Mouse (Mus musculus) liver, adult 2 months (tissue): Measurements from ENCODE around the gene Micu1. TPM values are rescaled to one million over a fixed set of nuclear protein-coding genes. Genes with fewer than 3 reads are reported as not detected.

Experiments
- DNase-seq: peaks from one replicate; pipeline ENCODE4 v3.0.0-alpha.2; 2011; ENCODE audit warnings: low read depth, low spot score; ENCODE audit errors: extremely low read depth
- H3K27ac ChIP-seq: fragments of 200-500 bp; replicated peaks from 2 replicates; pipeline ENCODE4 v1.5.1; 2012; ENCODE audit warnings: low read depth, mild to moderate bottlenecking, control low read depth, inconsistent platforms, low read length; ENCODE audit not compliant: insufficient read depth
- H3K27me3 ChIP-seq: fragments of 200-500 bp; 2 replicates; pipeline ENCODE4 v1.6.1; 2012; ENCODE audit warnings: mild to moderate bottlenecking, moderate library complexity, low read length, inconsistent platforms; ENCODE audit not compliant: control insufficient read depth, insufficient read depth
- H3K36me3 ChIP-seq: fragments of 200-500 bp; 2 replicates; pipeline ENCODE4 v1.6.1; 2012; ENCODE audit warnings: low read length, inconsistent platforms; ENCODE audit not compliant: control insufficient read depth, insufficient read depth
- H3K4me1 ChIP-seq: fragments of 200-500 bp; 2 replicates; pipeline ENCODE4 v1.6.1; 2011; ENCODE audit warnings: low read length; ENCODE audit not compliant: control insufficient read depth, insufficient read depth
- H3K4me3 ChIP-seq: fragments of 200-500 bp; 2 replicates; pipeline ENCODE4 v1.5.1; 2011; ENCODE audit warnings: low read depth, mild to moderate bottlenecking, control low read depth, low read length, moderate library complexity; ENCODE audit not compliant: insufficient read depth
- H3K79me2 ChIP-seq: fragments of 200-500 bp; 2 replicates; pipeline ENCODE4 v1.6.1; 2012; ENCODE audit warnings: inconsistent platforms, mild to moderate bottlenecking, low read length, moderate library complexity; ENCODE audit not compliant: control insufficient read depth, insufficient read depth
- H3K9ac ChIP-seq: fragments of 200-500 bp; 2 replicates; pipeline ENCODE4 v1.6.1; 2012; ENCODE audit warnings: low read depth, mild to moderate bottlenecking, control low read depth, inconsistent platforms, low read length
- CTCF ChIP-seq: fragments of 200-500 bp; IDR thresholded peaks from 2 replicates; pipeline ENCODE4 v1.5.1; 2011; ENCODE audit warnings: low read depth, low read length, control low read depth
- POLR2A ChIP-seq: fragments of 200-500 bp; IDR thresholded peaks from 2 replicates; pipeline ENCODE4 v1.6.1; 2011; ENCODE audit warnings: low read length, control low read depth; ENCODE audit not compliant: insufficient read depth; ENCODE audit errors: extremely low read depth
- WGBS: fragments of 180-500 bp; shearing (Covaris S2); methylation state at CpG from one replicate; pipeline ENCODE4 v1.1.7; 2018; 5-methylcytosine and 5-hydroxymethylcytosine counted together
- polyA plus RNA-seq: library from polyadenylated mRNA; depleted of rRNA; stranded (reverse); fragments of >200 nt; gene quantifications from 2 replicates; pipeline ENCODE4 v1.2.3, GENCODE M21; 2012
- total RNA-seq: library from RNA; depleted of rRNA; stranded (reverse); fragments of >200 nt; gene quantifications from 2 replicates; pipeline ENCODE4 v1.2.3, GENCODE M21; 2014

The Micu1 gene
- total and polyA plus RNA-seq, 2 experiments = 24.1 to 24.4 TPM

DNA sequence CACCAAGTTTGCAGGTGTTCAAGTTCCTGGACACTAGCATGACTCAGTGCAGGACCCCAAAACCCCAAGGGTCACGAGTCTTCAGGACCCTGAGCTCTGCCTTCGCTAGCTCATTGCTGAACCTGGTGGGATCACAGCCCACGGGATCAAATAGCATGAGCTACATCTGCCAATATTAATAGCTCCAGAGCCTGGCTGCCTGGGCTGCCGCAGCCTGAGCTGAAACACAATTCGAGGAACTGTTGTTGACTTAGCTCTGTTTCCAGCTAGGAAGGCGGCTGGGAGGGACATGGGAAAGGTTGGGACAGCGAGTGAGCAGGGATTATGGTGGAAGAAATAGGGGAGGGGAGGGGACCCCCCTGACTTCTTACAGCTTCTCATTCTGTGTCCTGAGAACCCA is 200.9 kb downstream of the Micu1 start:
- Histone ChIP-seq H3K27me3 (no peaks in the 10 kb centered on the region), H3K36me3 (no peaks in the 10 kb centered on the region), H3K4me1 (peaks cover 14% of the 10 kb centered on the region; the same call in 1 of the 2 replicates), H3K4me3 (no peak overlapping the region), H3K79me2 (no peaks in the 10 kb centered on the region), H3K9ac (no peak overlapping the region), H3K27ac (no peak overlapping the region)
- TF ChIP-seq POLR2A = no peak
- no peak for TF ChIP-seq CTCF
- WGBS = 66% methylated on average over 7 of the region's 7 CpGs
- DNase-seq = no peak

DNA sequence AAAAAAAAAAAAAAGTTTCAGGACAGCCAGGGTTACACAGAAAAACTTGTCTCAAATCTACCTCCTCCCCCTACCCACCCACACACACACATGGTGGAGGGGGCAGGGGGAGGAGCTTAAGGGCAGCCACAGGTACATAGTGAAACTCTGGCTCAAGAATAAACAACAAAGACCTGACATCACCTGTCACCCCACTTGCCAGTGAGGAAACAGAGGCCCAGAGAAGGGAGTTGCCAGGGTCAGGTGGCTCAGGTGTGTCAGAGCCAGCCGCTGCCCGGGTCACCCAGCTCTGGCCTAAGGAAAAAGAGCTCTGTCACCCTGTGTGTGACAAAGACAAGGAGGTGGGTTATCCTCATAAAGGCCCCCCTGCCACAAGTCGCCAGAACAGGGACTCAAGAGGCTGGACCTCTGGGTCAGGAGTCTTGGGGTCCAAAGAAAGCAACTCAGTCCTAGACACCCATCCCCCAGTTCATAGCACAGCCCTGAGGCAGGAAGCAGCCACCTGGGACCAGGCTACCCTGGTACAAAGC is 204.9 kb downstream of the Micu1 start:
- no peak overlapping the region for H3K4me3 ChIP-seq
- no peaks in the 10 kb centered on the region for H3K36me3 ChIP-seq
- no peak overlapping the region for H3K27ac ChIP-seq
- H3K4me1 ChIP-seq = peaks cover 2% of the 10 kb centered on the region; the same call in 1 of the 2 replicates
- 76% methylated on average over 3 of the region's 3 CpGs for WGBS
- no peaks in the 10 kb centered on the region for H3K27me3 ChIP-seq
- no peaks in the 10 kb centered on the region for H3K79me2 ChIP-seq
- no peak for DNase-seq
- TF ChIP-seq CTCF (no peak), POLR2A (no peak)
- H3K9ac ChIP-seq = no peak overlapping the region

DNA sequence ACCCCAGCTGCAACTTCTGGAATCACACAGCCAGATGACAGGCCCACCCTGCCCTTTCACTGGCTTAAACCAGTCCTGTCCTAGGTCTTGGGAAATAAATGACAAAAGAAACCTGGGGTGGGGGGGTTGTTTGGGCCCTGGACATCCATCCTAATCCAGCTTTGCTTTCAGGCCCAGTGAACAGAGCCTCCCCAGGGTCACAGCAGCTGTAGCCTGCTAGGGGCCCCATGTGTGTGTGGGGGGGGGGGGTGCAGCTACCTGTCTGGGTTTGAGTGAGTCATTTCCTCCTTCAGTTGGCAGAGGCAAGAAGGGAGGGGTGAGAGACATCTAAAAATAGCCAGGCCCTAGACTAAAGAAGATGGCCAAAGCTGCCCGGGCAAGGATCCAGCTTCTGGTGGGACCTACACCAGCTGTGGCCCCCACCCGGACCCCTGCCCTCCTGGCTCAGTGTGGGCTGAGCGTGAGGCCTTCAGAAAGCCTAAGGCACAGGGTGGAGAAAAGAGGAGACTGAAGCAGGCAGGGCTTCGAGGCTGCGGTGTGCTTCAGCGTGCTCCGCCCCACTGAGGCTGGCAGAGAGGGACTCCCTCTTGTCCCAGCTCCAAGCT is 205.5 kb downstream of the Micu1 start:
- no peak overlapping the region for H3K27ac ChIP-seq

DNA sequence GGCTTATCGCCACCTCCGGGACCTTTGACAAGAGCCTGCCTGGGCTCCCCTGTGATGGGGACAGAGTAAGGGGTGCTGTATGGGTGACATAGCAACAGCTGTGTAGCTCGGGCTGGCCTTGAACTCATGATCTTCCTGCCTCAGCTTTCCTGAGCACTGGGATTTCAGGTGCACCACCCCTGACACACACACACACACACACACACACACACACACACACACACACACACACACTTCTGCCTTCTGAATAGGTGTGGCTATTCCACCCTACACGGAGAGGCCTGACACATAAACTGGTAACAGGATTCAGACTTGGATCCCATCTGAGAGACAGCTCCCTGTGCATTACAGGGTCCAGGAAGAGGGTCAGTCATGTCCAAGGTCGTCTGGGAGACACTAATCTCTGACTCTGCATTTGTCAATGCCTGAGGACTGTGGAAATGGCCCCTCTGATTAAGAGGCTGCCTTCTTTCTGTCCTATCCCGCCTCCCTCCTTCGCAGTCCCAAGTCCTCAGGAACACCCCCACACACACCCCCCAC is 206.6 kb downstream of the Micu1 start:
- no peak overlapping the region for H3K27ac ChIP-seq
- no peak overlapping the region for H3K4me3 ChIP-seq
- H3K27me3 ChIP-seq = no peaks in the 10 kb centered on the region
- H3K79me2 ChIP-seq = no peaks in the 10 kb centered on the region
- no peak overlapping the region for H3K9ac ChIP-seq
- peaks cover 2% of the 10 kb centered on the region; the same call in 1 of the 2 replicates for H3K4me1 ChIP-seq
- no peak for DNase-seq
- TF ChIP-seq POLR2A (no peak), CTCF (no peak)
- WGBS = 61% methylated on average over 7 of the region's 7 CpGs
- no peaks in the 10 kb centered on the region for H3K36me3 ChIP-seq

More for the DNA sequence above, 205.5 kb downstream of the Micu1 start:
- WGBS = 73% methylated on average over 7 of the region's 7 CpGs
- no peak for TF ChIP-seq CTCF
- TF ChIP-seq POLR2A = no peak
- peaks cover 2% of the 10 kb centered on the region; the same call in 1 of the 2 replicates for H3K4me1 ChIP-seq
- H3K9ac ChIP-seq = no peak overlapping the region
- H3K27me3 ChIP-seq = no peaks in the 10 kb centered on the region
- no peaks in the 10 kb centered on the region for H3K36me3 ChIP-seq
- no peak for DNase-seq
- no peak overlapping the region for H3K4me3 ChIP-seq
- H3K79me2 ChIP-seq = no peaks in the 10 kb centered on the region

DNA sequence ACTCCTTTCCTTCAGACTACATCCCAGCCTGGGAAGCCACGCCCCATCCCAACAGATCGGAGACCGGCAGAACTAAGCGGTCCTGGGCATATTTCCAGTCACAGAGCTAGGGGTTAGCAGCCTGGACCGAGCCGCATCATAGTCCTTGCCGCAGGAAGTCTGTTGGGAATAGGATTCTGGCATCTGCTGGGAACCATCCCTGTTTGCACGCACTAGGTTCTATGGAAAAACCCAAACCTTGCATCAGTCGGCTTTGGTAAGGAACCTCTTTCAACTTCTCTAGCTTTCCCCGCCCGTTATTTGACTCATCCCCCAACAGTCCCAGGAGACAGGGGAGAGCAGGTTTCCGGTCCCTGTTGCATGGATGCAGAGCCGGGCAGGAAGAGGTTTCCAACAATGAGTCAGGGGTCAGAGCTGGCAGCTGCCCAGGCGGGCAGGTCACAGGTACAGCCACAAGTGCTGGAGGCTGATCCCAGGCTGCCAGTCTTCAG is 207.1 kb downstream of the Micu1 start:
- H3K4me3 ChIP-seq = no peak overlapping the region
- H3K36me3 ChIP-seq = no peaks in the 10 kb centered on the region
- H3K27me3 ChIP-seq = no peaks in the 10 kb centered on the region
- H3K27ac ChIP-seq = peak overlapping the region; percentile 8; the same call in 1 of the 2 replicates
- TF ChIP-seq POLR2A = no peak
- TF ChIP-seq CTCF = no peak
- no peak overlapping the region for H3K9ac ChIP-seq
- H3K4me1 ChIP-seq = peaks cover 2% of the 10 kb centered on the region; the same call in 1 of the 2 replicates
- DNase-seq = no peak
- no peaks in the 10 kb centered on the region for H3K79me2 ChIP-seq
- WGBS = 22% methylated on average over 14 of the region's 14 CpGs

DNA sequence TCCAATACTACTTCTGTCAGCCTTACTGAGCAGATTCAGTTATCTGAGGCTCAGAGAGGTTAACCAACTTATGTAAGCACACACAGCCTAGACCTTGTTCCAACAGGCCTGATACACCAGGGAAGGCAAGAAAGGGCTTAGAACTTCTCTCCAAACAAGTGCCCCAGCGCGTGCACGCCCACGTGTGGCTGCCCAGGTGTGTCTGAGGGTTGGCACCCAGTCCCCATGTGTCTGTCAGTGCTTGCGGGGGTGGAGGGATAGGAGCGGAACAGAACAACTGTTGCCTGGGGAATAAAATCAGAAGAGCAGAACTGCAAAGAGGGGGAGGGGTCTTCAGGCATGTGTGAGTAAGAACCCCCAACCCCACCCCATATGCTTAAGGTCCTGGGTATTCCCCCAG is 208.8 kb downstream of the Micu1 start:
- no peak overlapping the region for H3K9ac ChIP-seq
- no peaks in the 10 kb centered on the region for H3K36me3 ChIP-seq
- no peaks in the 10 kb centered on the region for H3K79me2 ChIP-seq
- H3K27me3 ChIP-seq = no peaks in the 10 kb centered on the region
- no peak for TF ChIP-seq POLR2A
- TF ChIP-seq CTCF = no peak
- 32% methylated on average over 6 of the region's 6 CpGs for whole genome bisulfite sequencing
- H3K4me1 ChIP-seq = peaks cover 11% of the 10 kb centered on the region
- no peak overlapping the region for H3K4me3 ChIP-seq
- no peak for DNase-seq
- H3K27ac ChIP-seq = no peak overlapping the region
